Mouse (Mus musculus) midbrain, postnatal 0 days (tissue): ENCODE data around the gene Snrpd2. TPM values are rescaled to one million over a fixed set of nuclear protein-coding genes. Genes with fewer than 3 reads are reported as not detected.

ENCODE experiments used
- ATAC-seq: fragments of 200-750 bp; cut with Nextera tagmentation; 2 replicates; pipeline ENCODE4 v1.8.0; 2017; ENCODE audit warnings: moderate number of reproducible peaks, mild to moderate bottlenecking, moderate TSS enrichment, moderate library complexity; ENCODE audit not compliant: low FRiP score
- DNase-seq: peaks from one replicate; pipeline ENCODE4 v3.0.0-alpha.2; 2015; ENCODE audit warnings: low spot score
- H3K27ac ChIP-seq: fragments of 300-500 bp; sonication (generic); 2 replicates; pipeline ENCODE4 v1.5.1; 2014; ENCODE audit warnings: low read depth, mild to moderate bottlenecking, low read length, mixed read lengths
- H3K27me3 ChIP-seq: fragments of 300-500 bp; sonication (generic); 2 replicates; pipeline ENCODE4 v1.6.1; 2014; ENCODE audit warnings: low read length, control low read depth, mixed read lengths; ENCODE audit not compliant: insufficient read depth
- H3K36me3 ChIP-seq: fragments of 300-500 bp; sonication (generic); 2 replicates; pipeline ENCODE4 v1.6.1; 2014; ENCODE audit warnings: low read length, control low read depth, mixed read lengths; ENCODE audit not compliant: insufficient read depth
- H3K4me1 ChIP-seq: fragments of 300-500 bp; sonication (generic); 2 replicates; pipeline ENCODE4 v1.6.1; 2014; ENCODE audit warnings: mild to moderate bottlenecking, control low read depth, antibody characterized with exemption, low read length, mixed read lengths; ENCODE audit not compliant: insufficient read depth
- H3K4me2 ChIP-seq: fragments of 300-500 bp; sonication (generic); 2 replicates; pipeline ENCODE4 v1.6.1; 2014; ENCODE audit warnings: low read depth, mild to moderate bottlenecking, low read length, mixed read lengths; ENCODE audit not compliant: poor library complexity, severe bottlenecking
- H3K4me3 ChIP-seq: fragments of 300-500 bp; sonication (generic); 2 replicates; pipeline ENCODE4 v1.5.1; 2014; ENCODE audit warnings: low read depth, mild to moderate bottlenecking, low read length, moderate library complexity
- H3K9ac ChIP-seq: fragments of 300-500 bp; sonication (generic); replicated peaks from 2 replicates; pipeline ENCODE4 v1.6.1; 2014; ENCODE audit warnings: mild to moderate bottlenecking, low read length, moderate library complexity, mixed read lengths; ENCODE audit not compliant: poor library complexity, severe bottlenecking
- H3K9me3 ChIP-seq: fragments of 300-500 bp; sonication (generic); 2 replicates; pipeline ENCODE4 v1.6.1; 2016; ENCODE audit warnings: low read length, control low read depth
- CTCF ChIP-seq: IDR thresholded peaks from 2 replicates; pipeline ENCODE4 v1.5.1; 2016; ENCODE audit warnings: antibody characterized with exemption, mild to moderate bottlenecking
- WGBS: fragments of 180-500 bp; shearing (Covaris S2); extraction: QIAGEN DNeasy Blood & Tissue Kit; methylation state at CpG from one replicate; pipeline ENCODE4 v1.1.7; 2014; 5-methylcytosine and 5-hydroxymethylcytosine counted together
- microRNA counts: library from miRNA; unstranded; fragments of <30 nt; microRNA quantifications from one replicate; lab custom pipeline; 2015
- microRNA-seq: library from miRNA; unstranded; fragments of <30 nt; microRNA quantifications from one replicate; pipeline ENCODE4, GENCODE M21; 2016; ENCODE audit warnings: borderline number of aligned reads
- polyA plus RNA-seq: library from polyadenylated mRNA; unstranded; fragments of >200 nt; fragmentation: Nextera tagmentation; extraction: Ambion mirVana; gene quantifications from 2 replicates; pipeline ENCODE4 v1.2.1, GENCODE M21; 2015
- total RNA-seq: library from RNA; depleted of rRNA; stranded (reverse); fragments of >200 nt; gene quantifications from 2 replicates; pipeline ENCODE4 v1.2.3, GENCODE M21; 2014; rRNA removed

Gene Snrpd2
- total and polyA plus RNA-seq, 2 experiments from 2014 or later, result 36.7 to 115 TPM

GRCm38 (mm10) chr7:19184758-19185157 is 35.2 kb downstream of the Snrpd2 start:
- H3K4me2 ChIP-seq, result no peak overlapping the region
- H3K36me3 ChIP-seq, result peaks cover 24% of the 10 kb centered on the region
- H3K4me1 ChIP-seq, result no peaks in the 10 kb centered on the region; the same call in 1 of the 2 replicates
- no peak overlapping the region for H3K27ac ChIP-seq
- 49% methylated on average over 6 of the region's 6 CpGs for WGBS
- peak overlapping the region; percentile 0; the same call in 1 of the 2 replicates for H3K9ac ChIP-seq
- no peak for TF ChIP-seq CTCF
- DNase-seq (peak; percentile 56), ATAC-seq (no peak)
- H3K27me3 ChIP-seq, result no peaks in the 10 kb centered on the region
- no peaks in the 10 kb centered on the region for H3K9me3 ChIP-seq
- H3K4me3 ChIP-seq, result no peak overlapping the region

GRCm38 (mm10) chr7:19194676-19195075 is 45.2 kb downstream of the Snrpd2 start:
- peaks cover 59% of the 10 kb centered on the region for H3K36me3 ChIP-seq

GRCm38 (mm10) chr7:19196676-19197075 is 47.2 kb downstream of the Snrpd2 start:
- Histone ChIP-seq H3K27me3 (no peaks in the 10 kb centered on the region), H3K4me3 (no peak overlapping the region), H3K4me1 (no peaks in the 10 kb centered on the region), H3K4me2 (no peak overlapping the region), H3K36me3 (peaks cover 61% of the 10 kb centered on the region), H3K9me3 (no peaks in the 10 kb centered on the region), H3K27ac (no peak overlapping the region), H3K9ac (no peak overlapping the region)
- ATAC-seq, result no peak
- TF ChIP-seq CTCF, result peak; percentile 70
- 64% methylated on average over 6 of the region's 6 CpGs for WGBS
- peak; percentile 24 for DNase-seq

More at GRCm38 (mm10) chr7:19194676-19195075, 45.2 kb downstream of the Snrpd2 start:
- TF ChIP-seq CTCF, result peak; percentile 49
- H3K4me1 ChIP-seq, result no peaks in the 10 kb centered on the region
- no peak overlapping the region for H3K4me3 ChIP-seq
- no peak overlapping the region for H3K27ac ChIP-seq
- H3K9me3 ChIP-seq, result no peaks in the 10 kb centered on the region
- no peak overlapping the region for H3K9ac ChIP-seq
- no peak overlapping the region for H3K4me2 ChIP-seq
- WGBS, result 99% methylated on average over 4 of the region's 4 CpGs
- DNase-seq (no peak), ATAC-seq (no peak)
- no peaks in the 10 kb centered on the region for H3K27me3 ChIP-seq

GRCm38 (mm10) chr7:19197985-19198384 is 48.5 kb downstream of the Snrpd2 start:
- WGBS, result 28% methylated on average over 2 of the region's 2 CpGs
- Histone ChIP-seq H3K9ac (no peak overlapping the region), H3K27me3 (no peaks in the 10 kb centered on the region), H3K4me2 (no peak overlapping the region), H3K36me3 (peaks cover 59% of the 10 kb centered on the region), H3K4me3 (no peak overlapping the region), H3K4me1 (no peaks in the 10 kb centered on the region), H3K9me3 (no peaks in the 10 kb centered on the region), H3K27ac (no peak overlapping the region)
- ATAC-seq, result no peak
- peak; percentile 63 for TF ChIP-seq CTCF
- DNase-seq, result no peak

- no peak overlapping the region for H3K27ac ChIP-seq
- peaks cover 41% of the 10 kb centered on the region for H3K36me3 ChIP-seq
- DNase-seq (no peak), ATAC-seq (no peak)
- no peaks in the 10 kb centered on the region for H3K9me3 ChIP-seq
- 72% methylated on average over 13 of the region's 15 CpGs for WGBS
- H3K4me1 ChIP-seq, result no peaks in the 10 kb centered on the region
- TF ChIP-seq CTCF, result no peak
- H3K4me2 ChIP-seq, result no peak overlapping the region
- H3K27me3 ChIP-seq, result no peaks in the 10 kb centered on the region
- H3K9ac ChIP-seq, result no peak overlapping the region
- no peak overlapping the region for H3K4me3 ChIP-seq
These were observed 52.1 kb downstream of the Snrpd2 start for GRCm38 (mm10) chr7:19201660-19202059.

GRCm38 (mm10) chr7:19202065-19202850 is 52.7 kb downstream of the Snrpd2 start:
- WGBS, result 63% methylated on average over 15 of the region's 15 CpGs
- Histone ChIP-seq H3K36me3 (peaks cover 36% of the 10 kb centered on the region), H3K4me1 (no peaks in the 10 kb centered on the region), H3K9me3 (no peaks in the 10 kb centered on the region), H3K4me3 (no peak overlapping the region), H3K27ac (no peak overlapping the region), H3K9ac (no peak overlapping the region), H3K27me3 (no peaks in the 10 kb centered on the region), H3K4me2 (no peak overlapping the region)
- ATAC-seq (no peak), DNase-seq (no peak)
- TF ChIP-seq CTCF, result no peak

MicroRNAs within 50 kb of the gene (microRNA counts, 519-probe panel; counts per million panel counts)
- 1,396 counts per million, percentile 61 among the panel's probes with 10 or more counts for microRNA mmu-miR-330 (lab: Ali Mortazavi, UCI)

Small RNA genes lying within 50 kb of the gene (microRNA-seq; reads per million reads assigned to microRNA genes)
- gene Mir330, result 975 reads per million, percentile 74 among the genes with 10 or more reads in this experiment

Other genes with a start within 250 kb of the Snrpd2 start
- 21.3 and 25.5 TPM in 2 replicates for gene Ccdc61, start 239.3 kb upstream of the Snrpd2 start, total RNA-seq
- gene Ccdc61, start 239.3 kb upstream of the Snrpd2 start, polyA plus RNA-seq, result 29.5 and 35.2 TPM in 2 replicates
- gene Nova2, start 223.8 kb upstream of the Snrpd2 start, total RNA-seq, result 20.9 and 26.5 TPM in 2 replicates
- 8.7 and 10.1 TPM in 2 replicates for gene Nova2, start 223.8 kb upstream of the Snrpd2 start, polyA plus RNA-seq
- 1.7 and 3.7 TPM in 2 replicates for gene Nanos2, start 162.3 kb upstream of the Snrpd2 start, total RNA-seq
- gene Nanos2, start 162.3 kb upstream of the Snrpd2 start, polyA plus RNA-seq, result 0.59 and 1.3 TPM in 2 replicates
- gene Mypop, start 158.5 kb upstream of the Snrpd2 start, total RNA-seq, result 16.0 and 21.2 TPM in 2 replicates
- 4.7 and 5.0 TPM in 2 replicates for gene Mypop, start 158.5 kb upstream of the Snrpd2 start, polyA plus RNA-seq
- gene Irf2bp1, start 145.7 kb upstream of the Snrpd2 start, total RNA-seq, result 115 and 133 TPM in 2 replicates
- gene Irf2bp1, start 145.7 kb upstream of the Snrpd2 start, polyA plus RNA-seq, result 25.6 and 26.1 TPM in 2 replicates
- not detected in 2 replicates for gene Foxa3, start 126.2 kb upstream of the Snrpd2 start, total RNA-seq
- gene Foxa3, start 126.2 kb upstream of the Snrpd2 start, polyA plus RNA-seq, result not detected in 2 replicates
- 73.5 and 74.2 TPM in 2 replicates for gene Sympk, start 125.3 kb upstream of the Snrpd2 start, total RNA-seq
- 19.5 and 19.7 TPM in 2 replicates for gene Sympk, start 125.3 kb upstream of the Snrpd2 start, polyA plus RNA-seq
- not detected in 2 replicates for gene Rsph6a, start 95.0 kb upstream of the Snrpd2 start, total RNA-seq
- gene Rsph6a, start 95.0 kb upstream of the Snrpd2 start, polyA plus RNA-seq, result 0.57 and 0.75 TPM in 2 replicates
- gene Dmwd, start 73.5 kb upstream of the Snrpd2 start, total RNA-seq, result 134 and 136 TPM in 2 replicates
- gene Dmwd, start 73.5 kb upstream of the Snrpd2 start, polyA plus RNA-seq, result 33.1 and 35.4 TPM in 2 replicates
- gene Dmpk, start 65.9 kb upstream of the Snrpd2 start, total RNA-seq, result 12.3 and 32.1 TPM in 2 replicates
- 4.0 and 5.1 TPM in 2 replicates for gene Dmpk, start 65.9 kb upstream of the Snrpd2 start, polyA plus RNA-seq
- gene Six5, start 55.1 kb upstream of the Snrpd2 start, total RNA-seq, result 5.4 and 8.2 TPM in 2 replicates
- 1.2 and 1.4 TPM in 2 replicates for gene Six5, start 55.1 kb upstream of the Snrpd2 start, polyA plus RNA-seq
- gene Gm4969, start 31.4 kb upstream of the Snrpd2 start, total RNA-seq, result 9.4 and 9.6 TPM in 2 replicates
- 12.7 and 12.9 TPM in 2 replicates for gene Gm4969, start 31.4 kb upstream of the Snrpd2 start, polyA plus RNA-seq
- gene Fbxo46, start 29.9 kb upstream of the Snrpd2 start, total RNA-seq, result 19.8 and 20.6 TPM in 2 replicates
- gene Fbxo46, start 29.9 kb upstream of the Snrpd2 start, polyA plus RNA-seq, result 9.9 and 11.6 TPM in 2 replicates
- 17.3 and 17.8 TPM in 2 replicates for gene Qpctl, start 431 bp upstream of the Snrpd2 start, total RNA-seq
- gene Qpctl, start 431 bp upstream of the Snrpd2 start, polyA plus RNA-seq, result 30.2 and 32.5 TPM in 2 replicates
- gene Gipr, start 16.4 kb downstream of the Snrpd2 start, total RNA-seq, result 2.3 and 7.4 TPM in 2 replicates
- gene Gipr, start 16.4 kb downstream of the Snrpd2 start, polyA plus RNA-seq, result 1.7 and 2.3 TPM in 2 replicates
- 83.7 and 89.0 TPM in 2 replicates for gene Eml2, start 26.7 kb downstream of the Snrpd2 start, total RNA-seq
- 13.1 and 13.4 TPM in 2 replicates for gene Eml2, start 26.7 kb downstream of the Snrpd2 start, polyA plus RNA-seq
- 3.1 and 4.7 TPM in 2 replicates for gene Gpr4, start 62.8 kb downstream of the Snrpd2 start, total RNA-seq
- gene Gpr4, start 62.8 kb downstream of the Snrpd2 start, polyA plus RNA-seq, result 6.1 and 6.2 TPM in 2 replicates
- 34.8 and 40.1 TPM in 2 replicates for gene Opa3, start 78.6 kb downstream of the Snrpd2 start, total RNA-seq
- gene Opa3, start 78.6 kb downstream of the Snrpd2 start, polyA plus RNA-seq, result 33.4 and 33.9 TPM in 2 replicates
- gene Vasp, start 122.1 kb downstream of the Snrpd2 start, total RNA-seq, result 50.9 and 56.9 TPM in 2 replicates
- gene Vasp, start 122.1 kb downstream of the Snrpd2 start, polyA plus RNA-seq, result 31.4 and 32.3 TPM in 2 replicates
- 1.8 and 2.2 TPM in 2 replicates for gene Ppm1n, start 130.3 kb downstream of the Snrpd2 start, total RNA-seq
- 1.2 and 1.4 TPM in 2 replicates for gene Ppm1n, start 130.3 kb downstream of the Snrpd2 start, polyA plus RNA-seq
- 160 and 172 TPM in 2 replicates for gene Rtn2, start 132.9 kb downstream of the Snrpd2 start, total RNA-seq
- gene Rtn2, start 132.9 kb downstream of the Snrpd2 start, polyA plus RNA-seq, result 104 and 107 TPM in 2 replicates
- gene Fosb, start 160.3 kb downstream of the Snrpd2 start, total RNA-seq, result 0.38 and 0.66 TPM in 2 replicates
- 0.10 and 0.11 TPM in 2 replicates for gene Fosb, start 160.3 kb downstream of the Snrpd2 start, polyA plus RNA-seq
- gene Ercc1, start 195.1 kb downstream of the Snrpd2 start, total RNA-seq, result 50.3 and 71.4 TPM in 2 replicates
- 67.7 and 71.0 TPM in 2 replicates for gene Ercc1, start 195.1 kb downstream of the Snrpd2 start, polyA plus RNA-seq
- gene Cd3eap, start 209.8 kb downstream of the Snrpd2 start, total RNA-seq, result 8.7 and 14.0 TPM in 2 replicates
- 21.5 and 21.6 TPM in 2 replicates for gene Cd3eap, start 209.8 kb downstream of the Snrpd2 start, polyA plus RNA-seq
- 0.52 and 1.0 TPM in 2 replicates for gene Ppp1r13l, start 210.0 kb downstream of the Snrpd2 start, total RNA-seq
- 1.5 and 2.0 TPM in 2 replicates for gene Ppp1r13l, start 210.0 kb downstream of the Snrpd2 start, polyA plus RNA-seq
- 63.0 and 68.3 TPM in 2 replicates for gene Ercc2, start 232.3 kb downstream of the Snrpd2 start, total RNA-seq
- 22.9 and 26.6 TPM in 2 replicates for gene Ercc2, start 232.3 kb downstream of the Snrpd2 start, polyA plus RNA-seq